Mouse (Mus musculus) left cerebral cortex, postnatal 25 days (tissue): ENCODE data around the gene Diras2. TPM values are rescaled to one million over a fixed set of nuclear protein-coding genes. Genes with fewer than 3 reads are reported as not detected.

ENCODE experiments used
- DNase-seq, 2 experiments: peaks; one replicate each; pipeline ENCODE4 v3.0.0; 2022; ENCODE audit warnings: low spot score in 2 of 2, mixed read lengths in 1 of 2
- intact Hi-C: fragments of 180-260 bp; cut with DNase I; formaldehyde crosslinking; loops from one replicate; pipeline ENCODE4 v1.15.1; 2025
- total RNA-seq, 2 experiments: library from RNA; stranded (reverse); gene quantifications; 2 replicates each; pipeline ENCODE4 v1.2.3; 2021

Diras2 gene
- 100 to 1,000 TPM; 169 to 177 TPM for total RNA-seq

DNA sequence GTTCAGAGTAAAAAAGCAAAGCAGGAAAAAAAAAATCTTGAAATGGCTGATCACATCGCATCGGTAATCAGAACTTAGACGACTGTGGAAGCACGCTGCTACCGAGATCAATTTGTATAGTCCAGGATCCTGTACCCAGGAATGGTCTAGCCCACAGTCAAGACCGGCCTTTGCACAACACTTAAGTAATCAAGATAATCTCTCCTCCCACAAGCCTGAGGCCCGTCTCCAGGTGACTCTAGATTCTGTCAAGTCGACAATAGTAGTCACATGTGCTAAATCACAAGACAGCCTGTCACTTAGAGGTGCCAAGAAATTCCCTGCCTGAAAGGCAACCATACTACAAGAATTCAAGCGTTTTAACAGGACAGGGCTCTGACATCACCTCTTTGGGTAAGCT is at the start of gene Diras2:
Gene Diras2 (minus strand): TSS at position 159 of the 400 bp plus-strand sequence.
- DNase-seq = no peak
- intact Hi-C loops = loop anchor here (2.0 to 10.0 kb wide), 4 partner anchors 86 to 686 kb away; partner anchors contain the start of gene Gadd45g

DNA sequence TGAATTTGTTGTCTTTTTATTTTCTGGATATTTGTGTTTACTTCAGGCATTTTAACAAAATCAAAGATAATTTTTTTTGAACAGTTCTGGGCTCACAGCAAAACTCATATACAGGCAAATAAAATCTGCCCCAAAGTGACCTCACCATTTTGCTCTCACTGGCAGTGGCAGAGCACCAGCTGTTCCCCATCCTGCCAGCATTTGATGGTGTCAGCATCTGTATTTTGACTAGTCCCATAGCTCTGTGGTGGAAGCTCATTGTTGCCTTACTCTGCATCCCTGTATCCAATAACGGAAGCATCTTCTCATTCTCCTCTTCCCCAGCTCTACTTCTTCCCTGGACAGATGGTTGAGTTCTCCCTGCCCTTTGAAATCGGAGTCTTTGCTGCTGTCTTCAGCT is 47.7 kb upstream of the Diras2 start:
- no peak for DNase-seq
- intact Hi-C loops = no loop called here

DNA sequence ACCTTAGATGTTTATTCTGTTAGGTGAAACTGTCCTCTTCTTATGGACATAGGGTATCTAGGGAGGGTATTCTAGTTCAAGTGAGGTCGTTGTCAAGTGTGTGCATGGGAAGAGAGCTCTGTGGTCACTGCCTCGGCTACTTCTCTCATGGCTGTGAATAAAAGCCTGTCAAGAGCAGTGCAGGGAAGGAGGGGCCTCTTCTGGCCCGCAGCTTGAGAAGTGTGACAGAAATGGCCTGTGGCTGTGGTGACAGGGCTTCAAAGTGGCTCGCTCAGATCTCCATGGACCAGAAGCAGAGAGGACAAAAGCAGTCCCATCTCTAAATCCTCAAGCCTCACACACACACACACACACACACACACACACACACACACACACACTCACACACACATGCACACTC is 46.9 kb upstream of the Diras2 start:
- no peak for DNase-seq
- intact Hi-C loops = no loop called here

DNA sequence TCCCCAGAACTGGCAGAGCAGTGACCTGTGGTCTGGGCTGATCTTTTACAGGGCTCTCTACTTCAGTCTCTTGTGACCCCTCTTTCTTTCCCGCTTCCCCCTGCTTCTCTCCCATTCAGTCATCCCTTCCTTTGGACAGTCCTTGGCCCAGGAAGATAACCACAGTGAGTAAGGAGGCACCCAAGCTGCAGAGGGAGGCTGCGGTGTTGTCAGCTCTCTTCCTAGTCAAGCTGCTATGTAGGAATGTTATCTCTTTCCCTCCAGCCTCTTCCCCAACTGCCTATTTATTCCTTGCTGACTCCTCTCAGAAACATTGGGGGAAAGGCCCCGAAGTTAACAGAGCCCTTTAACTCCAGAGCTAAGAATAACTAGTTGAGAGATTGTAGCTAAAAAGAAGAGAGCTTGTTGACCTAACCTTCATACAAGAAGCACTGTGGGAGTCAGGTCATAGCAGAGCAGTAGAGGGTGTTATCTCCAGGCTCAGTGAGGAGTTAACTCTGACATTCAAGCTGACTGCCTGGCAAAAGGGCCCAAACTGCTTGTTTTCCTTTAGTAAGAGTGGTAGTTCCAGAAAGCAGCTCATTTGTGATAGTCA is 46.3 kb upstream of the Diras2 start:
- intact Hi-C loops = no loop called here
- DNase-seq = no peak

DNA sequence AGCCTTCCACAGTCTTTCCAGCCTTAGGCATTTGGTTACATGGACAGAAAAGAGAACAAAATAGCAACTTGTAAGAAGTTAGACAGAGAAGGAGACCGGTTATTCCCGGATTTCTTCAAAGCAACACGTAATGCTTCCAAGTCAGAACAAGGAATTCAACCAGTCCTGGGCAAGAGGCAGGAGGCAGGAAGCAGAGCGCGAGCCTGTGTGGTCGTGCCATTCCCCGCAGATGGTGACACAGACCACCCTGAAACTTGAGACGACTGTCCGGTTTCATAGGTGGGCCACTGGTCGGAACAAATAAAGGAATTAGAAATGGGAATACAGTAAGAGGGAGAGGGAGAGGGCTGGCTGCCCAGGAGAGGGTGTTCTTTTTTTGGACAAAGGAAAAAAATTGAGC is 45.8 kb upstream of the Diras2 start:
- no peak for DNase-seq
- intact Hi-C loops = no loop called here

DNA sequence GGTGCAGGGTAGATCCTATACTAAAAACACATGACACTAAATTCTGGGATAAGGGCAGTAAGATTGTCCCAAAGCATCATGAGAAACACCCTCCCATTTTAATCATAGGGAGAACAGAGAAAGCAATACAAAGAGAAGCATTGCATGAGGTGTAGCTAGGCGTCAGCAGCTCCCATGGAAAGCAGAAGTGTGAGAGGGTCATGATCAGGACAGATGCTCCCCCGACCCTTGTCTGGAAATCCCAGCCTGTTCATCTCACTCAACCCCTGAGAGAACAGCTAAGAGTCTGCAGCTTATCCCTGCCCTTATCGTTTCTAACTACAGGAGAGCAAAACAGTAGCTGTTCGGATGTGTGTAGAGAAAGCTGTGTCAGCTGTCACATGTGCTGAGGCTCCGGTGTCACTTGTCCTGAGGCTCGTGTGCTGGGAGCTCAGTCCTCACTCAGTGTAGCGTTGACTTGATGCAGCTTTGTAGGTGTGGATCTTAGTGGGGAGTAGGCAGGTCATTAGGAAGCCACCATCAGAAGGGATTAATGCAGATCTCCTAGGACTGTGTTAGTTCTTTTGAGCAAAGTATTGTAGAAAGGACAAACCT is 45.0 kb upstream of the Diras2 start:
- intact Hi-C loops = no loop called here
- no peak for DNase-seq

DNA sequence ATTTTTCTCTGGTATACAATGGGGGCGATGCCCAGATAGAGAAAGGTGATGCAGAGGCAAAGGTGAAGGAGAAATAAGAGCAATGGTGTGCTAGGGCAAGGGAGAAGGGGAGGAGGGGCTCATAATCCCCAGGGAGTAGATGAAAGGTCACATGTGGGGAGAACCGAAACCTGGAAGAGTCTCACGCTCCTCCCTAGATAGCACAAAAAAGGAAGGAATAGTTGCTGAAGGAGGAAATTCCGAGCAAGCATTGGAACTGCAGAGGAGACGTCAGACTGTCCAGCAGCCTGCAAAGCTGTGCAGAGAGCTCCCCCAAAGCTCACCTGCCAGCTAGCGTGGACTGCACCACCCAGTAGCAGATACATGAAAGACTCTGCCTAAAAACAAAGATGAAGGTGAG is 44.4 kb upstream of the Diras2 start:
- intact Hi-C loops = no loop called here
- no peak for DNase-seq

DNA sequence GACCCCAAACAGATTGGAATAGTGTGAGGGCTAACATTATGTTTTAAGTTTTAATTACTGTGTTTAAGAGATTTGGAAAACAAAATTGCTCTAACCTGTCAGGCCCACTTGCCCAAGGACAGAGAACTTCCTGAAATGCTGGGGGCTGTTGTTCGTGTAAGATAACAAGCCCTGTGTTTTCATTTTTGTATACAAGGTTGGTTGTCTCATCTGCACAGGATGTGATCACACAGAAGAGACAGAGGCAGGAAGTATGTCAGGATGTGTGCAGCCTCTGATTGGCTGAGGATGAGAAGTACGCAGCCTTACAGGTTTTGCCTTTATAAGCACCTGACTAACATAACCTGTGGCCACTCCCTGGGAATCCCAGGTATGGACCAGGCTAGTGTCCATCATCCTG is 43.2 kb upstream of the Diras2 start:
- intact Hi-C loops = no loop called here
- no peak for DNase-seq

DNA sequence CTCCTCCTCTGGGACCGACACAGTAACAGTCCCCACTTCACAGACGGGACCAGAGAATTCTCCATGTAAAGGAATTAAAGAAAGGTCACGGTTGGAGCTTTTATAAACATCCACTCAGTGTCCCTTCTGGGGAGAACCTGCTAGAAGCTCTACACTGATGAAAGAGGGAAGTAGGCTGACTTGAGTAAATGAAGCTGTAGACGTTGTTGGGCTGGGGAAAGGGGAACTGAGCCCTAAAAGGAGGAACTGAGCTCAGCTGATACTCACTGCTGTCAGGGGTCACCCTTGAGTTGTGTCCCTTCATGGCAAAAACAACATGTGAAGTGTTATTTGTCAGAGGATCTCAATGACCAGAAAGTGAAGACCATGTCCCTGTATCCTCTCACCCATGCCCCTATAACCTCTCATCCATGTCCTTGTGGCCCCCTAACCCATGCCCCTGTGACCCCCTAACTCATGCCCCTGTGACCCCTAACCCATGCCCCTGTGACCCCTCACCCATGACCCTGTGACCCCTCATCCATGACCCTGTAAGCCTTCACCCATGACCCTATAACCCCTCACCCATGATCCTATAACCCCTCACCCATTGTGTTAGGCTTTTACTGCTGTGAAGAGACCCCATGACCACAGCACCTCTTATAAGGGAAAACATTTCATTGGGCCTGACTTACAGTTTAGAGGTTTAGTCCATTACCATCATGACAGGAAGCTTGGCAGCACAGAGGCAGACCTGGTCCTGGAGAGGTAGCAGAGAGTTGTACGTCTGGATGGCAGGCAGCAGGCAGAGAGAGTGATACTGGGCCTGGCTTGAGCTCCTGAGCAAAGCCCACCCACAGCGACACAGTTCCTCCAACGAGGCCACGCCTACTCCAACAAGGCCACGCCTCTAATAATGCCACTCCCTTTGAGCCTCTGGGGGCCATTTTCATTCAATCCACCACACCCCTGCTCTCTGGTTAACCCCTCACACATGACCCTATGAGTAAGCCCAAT is 41.7 kb upstream of the Diras2 start:
- peak in 1 of 2 experiments; percentile 28 for DNase-seq
- intact Hi-C loops = no loop called here

DNA sequence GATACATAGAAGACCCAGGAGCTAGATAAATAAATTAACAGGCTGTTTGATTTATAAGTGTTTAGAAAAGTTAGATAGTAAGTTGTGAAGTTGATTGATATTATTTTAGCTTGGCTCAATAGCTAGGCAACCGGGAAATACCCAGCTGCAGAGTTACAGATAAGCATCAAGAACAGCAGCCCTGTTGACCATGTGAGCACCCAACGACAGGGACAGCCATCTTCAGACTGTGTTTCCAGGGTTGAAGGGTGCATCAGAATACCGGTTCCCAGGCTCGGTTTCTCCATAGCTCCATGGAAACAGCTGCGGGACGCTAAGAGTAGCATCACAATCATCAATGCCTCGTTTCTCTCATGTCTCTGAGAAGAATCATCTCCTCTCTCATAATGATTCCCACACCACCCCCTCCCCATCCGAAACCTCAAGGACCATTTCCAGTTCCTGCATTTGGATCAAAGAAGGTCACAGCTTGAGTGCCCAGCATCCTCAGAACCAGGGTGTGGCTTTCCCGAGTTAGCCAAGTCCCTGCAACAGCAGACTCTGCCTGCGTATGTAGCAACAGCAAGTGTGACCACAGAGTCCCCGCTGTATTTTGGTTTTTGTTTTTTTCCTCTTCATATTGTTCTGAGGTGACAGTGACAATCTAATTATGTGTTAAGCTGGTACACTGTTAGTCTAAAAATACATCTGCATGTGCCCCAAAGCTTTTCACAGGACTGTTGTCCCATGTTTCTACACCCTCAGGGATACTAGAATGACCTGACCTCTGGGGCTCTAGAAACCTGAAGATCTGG is 40.7 kb upstream of the Diras2 start:
- intact Hi-C loops = no loop called here
- no peak for DNase-seq

DNA sequence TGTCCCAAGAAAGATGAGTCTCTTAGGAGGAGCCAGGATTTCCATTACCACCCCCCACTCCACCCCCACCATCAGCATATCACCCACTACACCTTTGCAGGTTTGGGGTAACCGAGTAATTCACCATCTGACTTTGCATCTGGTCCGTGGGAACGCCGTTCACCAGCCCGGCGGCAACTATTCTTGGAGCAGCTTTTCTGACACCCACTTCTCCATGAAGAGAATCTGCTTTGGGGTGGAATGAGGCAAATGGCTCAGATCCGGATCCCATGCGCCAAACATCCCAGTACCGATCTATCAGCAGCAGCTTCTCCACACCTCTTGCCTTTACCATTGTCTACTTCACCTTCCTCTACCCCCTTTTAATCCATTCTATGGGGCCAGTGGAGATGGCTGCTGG is 39.2 kb upstream of the Diras2 start:
- intact Hi-C loops = no loop called here

DNA sequence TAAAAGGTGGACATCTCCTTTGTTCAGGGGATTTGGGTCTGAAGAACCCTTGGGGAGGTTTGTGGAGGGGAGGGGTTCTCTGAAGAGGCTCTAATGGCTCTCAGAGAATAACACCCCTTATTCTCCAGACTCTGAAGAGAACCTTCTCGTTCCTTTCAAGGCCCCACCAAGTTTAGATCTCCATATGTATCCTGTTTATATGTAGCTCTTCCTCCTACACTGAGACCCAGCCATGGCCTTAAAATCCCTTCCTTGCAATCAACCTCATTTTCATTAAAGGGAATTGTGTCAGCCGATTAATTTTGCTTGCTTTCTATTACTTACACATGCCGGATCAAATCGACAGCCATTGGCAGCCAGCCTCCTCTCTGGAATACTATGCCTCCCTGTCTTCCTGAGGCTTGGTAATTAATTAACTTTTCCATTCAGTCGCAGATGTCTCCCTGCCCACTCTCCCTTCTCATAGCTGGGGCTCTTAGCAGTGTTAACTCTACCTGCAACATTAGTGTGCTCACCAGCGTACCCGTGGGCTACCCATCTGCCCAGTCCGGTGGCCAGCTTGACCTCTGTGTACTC is 38.2 kb upstream of the Diras2 start:
- intact Hi-C loops = loop anchor here (5.0 kb wide), 1 partner anchor 58 kb away; no protein-coding TSS in a partner anchor
- no peak for DNase-seq

More for the DNA sequence above, 39.2 kb upstream of the Diras2 start:
- peak; percentile 60 to 93 for DNase-seq

DNA sequence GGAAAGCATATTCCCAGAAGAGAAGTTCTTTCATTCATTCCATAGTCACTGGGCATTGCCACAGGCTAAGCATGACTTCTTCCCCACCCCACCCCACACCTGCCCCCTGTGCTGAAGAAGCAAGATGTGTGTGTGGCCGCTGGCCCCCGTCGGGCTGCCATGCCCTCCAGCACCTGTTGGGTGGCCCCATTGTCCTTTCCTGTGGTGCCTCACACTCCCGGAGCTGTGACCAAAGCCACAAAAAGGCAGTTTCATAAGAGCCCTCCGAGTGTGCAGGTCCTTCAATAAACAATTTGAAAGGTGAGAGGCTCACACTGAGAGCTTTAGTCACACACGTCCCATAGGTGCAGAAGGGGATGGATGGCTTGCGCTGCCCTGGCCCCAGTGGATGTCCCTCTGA is 35.7 kb upstream of the Diras2 start:
- no peak for DNase-seq
- intact Hi-C loops = loop anchor here (5.0 kb wide), 1 partner anchor 61 kb away; no protein-coding TSS in a partner anchor

DNA sequence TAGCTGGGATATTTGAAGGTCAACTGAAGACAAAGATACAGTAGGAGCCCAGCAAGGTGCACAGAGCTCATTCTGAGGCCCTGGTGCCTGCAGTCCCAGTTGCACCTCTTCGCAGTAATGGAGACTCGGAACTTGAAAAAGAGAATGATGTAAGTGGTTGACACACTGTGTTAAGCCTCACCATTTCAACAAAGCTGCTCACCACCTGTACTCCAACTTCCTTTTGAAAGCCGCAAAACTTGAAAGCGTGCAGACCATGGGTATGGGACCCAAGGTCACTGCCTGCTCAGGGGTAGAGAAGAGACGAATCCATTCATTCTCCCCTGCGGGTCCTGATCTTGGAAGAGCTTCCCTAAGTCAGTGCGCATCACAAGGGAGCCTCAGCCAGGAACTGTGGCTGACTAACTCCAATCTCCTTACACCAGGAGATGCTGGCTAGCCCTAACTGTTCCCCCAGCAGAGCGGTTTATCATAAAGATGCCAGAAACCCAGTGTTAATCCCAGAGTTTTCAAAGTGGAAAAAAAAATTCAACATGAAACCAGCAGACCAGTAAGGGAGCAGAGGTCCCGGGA is 35.2 kb upstream of the Diras2 start:
- no peak for DNase-seq
- intact Hi-C loops = loop anchor here (5.0 kb wide), 1 partner anchor 61 kb away; no protein-coding TSS in a partner anchor

DNA sequence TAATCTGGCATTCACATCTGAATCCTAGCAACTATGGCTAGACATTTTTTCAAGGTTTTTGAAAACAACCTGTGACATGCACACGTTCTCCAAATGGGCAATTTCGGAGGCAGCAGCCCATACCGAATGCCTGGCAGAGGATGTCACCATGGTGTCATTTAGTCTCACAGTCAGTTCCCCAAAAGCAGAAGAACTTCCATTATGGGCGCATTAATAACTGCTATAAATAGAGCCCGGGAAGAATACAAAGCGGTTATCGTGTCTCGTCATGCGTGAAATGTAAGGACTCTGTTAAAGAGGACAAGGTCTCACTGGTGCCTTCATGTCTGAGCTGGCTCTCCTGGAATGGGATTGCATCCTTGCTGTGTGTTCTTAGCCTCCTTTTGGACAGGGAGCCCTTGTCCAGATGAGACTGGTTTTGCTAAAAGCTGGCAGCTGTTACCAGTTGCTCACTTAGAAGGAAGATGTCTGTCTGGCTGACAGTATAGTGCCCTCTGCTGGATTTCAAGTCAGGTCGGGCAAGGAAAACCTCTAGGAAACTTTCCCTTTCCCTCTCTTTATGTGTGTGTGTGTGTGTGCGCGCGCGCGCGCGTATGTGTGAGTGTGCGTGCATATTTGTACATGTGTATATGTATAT is 34.1 kb upstream of the Diras2 start:
- intact Hi-C loops = loop anchor here (1.0 to 5.0 kb wide), 2 partner anchors 62 to 311 kb away; no protein-coding TSS in a partner anchor
- DNase-seq = peak in 1 of 2 experiments; percentile 54

DNA sequence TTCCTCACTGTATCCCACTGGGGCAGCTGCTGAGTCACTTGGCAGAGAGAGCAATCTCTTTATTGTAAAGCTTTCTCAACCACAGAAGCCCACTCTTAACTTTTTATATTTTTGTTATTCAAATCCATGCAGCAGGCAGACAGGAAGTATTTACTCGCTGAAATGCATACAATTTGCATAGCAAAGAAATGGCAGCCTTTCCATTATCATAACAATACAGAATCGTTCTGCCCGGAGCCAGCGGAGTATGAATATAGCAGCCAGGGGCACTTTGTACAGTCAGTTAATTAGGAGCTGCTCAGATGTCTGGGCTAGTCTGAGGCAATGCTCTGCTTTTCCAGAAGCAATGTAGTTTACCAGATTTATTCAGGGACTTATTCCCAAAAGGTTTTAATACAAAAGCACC is 31.1 kb upstream of the Diras2 start:
- intact Hi-C loops = no loop called here
- no peak for DNase-seq

DNA sequence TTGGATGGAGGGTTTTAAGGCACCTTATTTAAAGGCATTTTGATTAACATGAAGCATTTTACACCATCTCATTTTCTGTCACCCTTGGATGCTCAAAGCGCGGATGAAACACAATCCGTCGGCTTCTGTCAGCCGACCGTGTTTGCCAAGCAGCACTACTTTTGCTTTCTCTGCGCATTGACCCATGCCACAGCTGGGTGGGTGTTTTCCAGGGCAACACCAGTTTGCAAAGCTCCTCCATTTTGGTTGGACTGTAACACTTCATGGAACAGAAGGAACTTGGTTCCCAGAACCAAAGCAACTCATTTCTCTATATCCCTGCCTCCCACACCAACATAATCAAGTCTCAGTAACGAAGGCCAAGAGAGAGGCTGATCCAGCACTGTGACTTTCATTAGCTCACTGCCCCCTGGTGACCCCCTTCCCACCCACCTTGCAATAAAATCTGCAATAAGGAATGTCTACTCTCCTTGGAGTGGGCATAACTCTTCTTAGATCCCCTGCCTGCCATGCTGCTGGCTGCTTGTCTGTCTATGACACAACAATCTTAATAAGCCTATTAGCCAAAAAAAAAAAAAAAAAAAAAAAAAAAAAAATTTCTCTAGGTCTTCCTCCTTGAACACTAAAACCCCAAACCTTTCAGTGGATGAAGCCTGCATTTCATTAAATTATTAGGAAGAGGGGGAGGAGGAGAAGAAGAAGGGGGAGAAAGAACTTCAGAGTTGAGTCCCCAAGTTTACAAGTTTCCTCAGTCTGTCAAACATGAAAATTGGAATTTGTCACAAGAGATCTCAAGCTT is 30.5 kb upstream of the Diras2 start:
- intact Hi-C loops = no loop called here
- DNase-seq = no peak

DNA sequence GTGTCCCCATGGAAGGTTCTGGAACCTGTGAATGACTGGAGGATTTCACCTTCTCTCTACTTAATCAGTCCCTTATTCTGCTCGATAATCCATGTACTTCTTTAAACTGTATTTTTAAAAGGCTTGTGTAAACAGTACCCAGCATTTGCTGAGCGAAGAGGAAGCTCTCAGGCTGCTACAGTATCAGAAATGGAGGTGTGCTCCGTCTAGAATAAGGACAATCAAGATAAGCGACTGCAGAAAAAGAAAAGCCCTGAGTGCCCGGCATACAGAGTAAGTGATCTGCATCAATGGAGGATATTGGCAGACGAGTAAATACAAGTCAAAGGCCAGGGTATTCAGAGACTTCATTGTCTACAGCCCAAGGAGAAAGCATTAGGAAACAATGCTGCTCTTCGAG is 26.3 kb upstream of the Diras2 start:
- no peak for DNase-seq
- intact Hi-C loops = no loop called here
